Mouse (Mus musculus): ENCODE measurements at regions not wholly inside any gene's neighbourhood (a gene's known extent, or its start where the extent isn't known, plus 50 kb on each side); places are given as distances from the start of the nearest gene placed in this dataset.

GRCm38 (mm10) chr17:51408894-51409293 is 229.7 kb upstream of the Tbc1d5 start:
- TF ChIP-seq CTCF (IDR thresholded peaks at IDR 0.05; ENCODE audit: low read depth) (no peak), EP300 (optimal IDR thresholded peaks at IDR 0.05) (no peak)
